Mouse (Mus musculus) hindbrain, postnatal 0 days (tissue): ENCODE measurements around the gene Gm20388. TPM values are rescaled to one million over a fixed set of nuclear protein-coding genes. Genes with fewer than 3 reads are reported as not detected.

Experiments
- ATAC-seq: fragments of 200-750 bp; cut with Nextera tagmentation; 2 replicates; pipeline ENCODE4 v1.8.0; 2017; ENCODE audit warnings: mild to moderate bottlenecking, moderate TSS enrichment, moderate library complexity
- DNase-seq: peaks from one replicate; pipeline ENCODE4 v3.0.0-alpha.2; 2015; ENCODE audit warnings: low spot score
- H3K27ac ChIP-seq: fragments of 300-500 bp; sonication (generic); 2 replicates; pipeline ENCODE4 v1.5.1; 2014; ENCODE audit warnings: mild to moderate bottlenecking
- H3K27me3 ChIP-seq: fragments of 300-500 bp; sonication (generic); 2 replicates; pipeline ENCODE4 v1.6.1; 2014; ENCODE audit warnings: low read length, mixed read lengths; ENCODE audit not compliant: insufficient read depth
- H3K36me3 ChIP-seq: fragments of 300-500 bp; sonication (generic); 2 replicates; pipeline ENCODE4 v1.6.1; 2014; ENCODE audit warnings: low read length, mixed read lengths; ENCODE audit not compliant: insufficient read depth
- H3K4me1 ChIP-seq: fragments of 300-500 bp; sonication (generic); 2 replicates; pipeline ENCODE4 v1.6.1; 2014; ENCODE audit warnings: antibody characterized with exemption, low read length, mixed read lengths; ENCODE audit not compliant: insufficient read depth
- H3K4me2 ChIP-seq: fragments of 300-500 bp; sonication (generic); 2 replicates; pipeline ENCODE4 v1.6.1; 2014; ENCODE audit warnings: low read depth, mild to moderate bottlenecking, low read length, moderate library complexity, mixed read lengths
- H3K4me3 ChIP-seq: fragments of 300-500 bp; sonication (generic); 2 replicates; pipeline ENCODE4 v1.5.1; 2014; ENCODE audit warnings: low read length
- H3K9ac ChIP-seq: fragments of 300-500 bp; sonication (generic); replicated peaks from 2 replicates; pipeline ENCODE4 v1.6.1; 2014; ENCODE audit warnings: mild to moderate bottlenecking, low read length, moderate library complexity, mixed read lengths
- H3K9me3 ChIP-seq: fragments of 300-500 bp; sonication (generic); 2 replicates; pipeline ENCODE4 v1.6.1; 2016; ENCODE audit warnings: low read length, mixed read lengths
- CTCF ChIP-seq: IDR thresholded peaks from 2 replicates; pipeline ENCODE4 v1.5.1; 2016; ENCODE audit warnings: antibody characterized with exemption, control low read depth, low read depth
- WGBS: fragments of 180-500 bp; shearing (Covaris S2); extraction: QIAGEN DNeasy Blood & Tissue Kit; methylation state at CpG from one replicate; pipeline ENCODE4 v1.1.7; 2014; 5-methylcytosine and 5-hydroxymethylcytosine counted together
- polyA plus RNA-seq: library from polyadenylated mRNA; unstranded; fragments of >200 nt; fragmentation: Nextera tagmentation; extraction: Ambion mirVana; gene quantifications from 2 replicates; pipeline ENCODE4 v1.2.1, GENCODE M21; 2015
- total RNA-seq: library from RNA; depleted of rRNA; stranded (reverse); fragments of >200 nt; gene quantifications from 2 replicates; pipeline ENCODE4 v1.2.3, GENCODE M21; 2014

Gene Gm20388
- total and polyA plus RNA-seq, 2 experiments from 2014 or later: 71.3 TPM; not detected in 1

DNA sequence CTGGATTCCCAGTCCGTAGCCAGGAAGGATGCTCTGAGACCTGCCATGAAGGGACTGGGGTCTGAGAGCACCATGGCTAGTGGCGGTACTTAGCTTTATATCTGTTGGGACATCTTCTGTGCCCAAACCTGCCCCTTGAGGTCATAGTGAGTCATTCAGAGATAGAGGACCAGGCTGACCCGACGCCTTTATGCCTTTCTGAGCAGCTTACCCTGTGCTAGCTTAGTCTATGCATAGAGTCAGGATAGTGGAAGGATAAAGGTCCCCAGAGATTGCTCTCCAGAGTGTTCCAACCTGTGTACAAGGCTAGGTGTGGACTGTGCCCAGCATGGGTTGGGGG, 582.2 kb downstream of the Gm20388 start:
- no peak for TF ChIP-seq CTCF
- no peaks in the 10 kb centered on the region for H3K36me3 ChIP-seq
- no peak for ATAC-seq

DNA sequence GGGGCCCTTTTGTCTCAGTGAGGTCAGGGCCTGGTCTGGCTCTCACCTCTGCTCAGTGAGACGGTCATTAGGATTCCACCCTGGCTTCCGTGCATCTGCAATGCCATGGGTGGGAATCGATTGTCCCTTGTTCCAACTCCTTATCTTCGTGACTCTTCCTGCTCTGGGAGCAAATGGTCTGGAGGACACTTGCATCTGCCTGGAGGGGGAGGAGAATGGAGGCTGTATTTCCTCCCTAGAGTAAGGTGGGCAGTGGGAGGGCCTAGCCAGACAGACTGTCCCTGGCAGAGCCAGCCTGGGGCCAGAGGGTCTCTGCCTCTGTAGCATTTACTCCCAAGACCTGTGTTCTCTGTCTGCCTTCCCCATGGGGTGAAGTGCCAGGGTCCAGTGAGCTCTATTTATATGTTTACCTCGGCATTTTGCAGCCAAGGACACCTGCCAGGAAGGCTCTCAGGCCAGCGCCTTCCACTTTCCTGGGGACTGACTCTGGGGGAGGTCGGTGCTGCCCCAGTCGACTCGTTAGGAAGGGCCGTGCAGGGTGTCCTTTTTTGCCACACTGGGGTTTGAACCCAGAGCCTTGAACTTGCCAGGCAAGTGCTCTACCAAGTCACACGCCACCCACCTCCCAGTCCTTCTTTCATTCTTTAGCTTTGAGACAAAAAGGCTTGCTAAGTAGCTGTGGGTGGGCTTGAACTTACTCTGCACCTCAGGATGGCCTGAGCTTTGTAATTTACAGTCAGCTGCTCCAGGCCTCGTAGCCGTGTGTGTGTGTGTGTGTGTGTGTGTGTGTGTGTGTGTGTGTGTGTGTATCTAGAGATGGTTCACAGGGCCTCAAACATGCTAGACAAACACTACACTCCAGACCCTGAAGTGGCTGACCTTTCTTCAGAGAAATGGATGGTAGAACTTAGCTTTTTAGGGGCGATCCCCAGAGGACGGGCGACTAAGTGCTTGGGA, 583.1 kb downstream of the Gm20388 start:
- DNase-seq: no peak
- H3K4me3 ChIP-seq: 0 out of 2 replicates have a peak overlapping the region, but pooled peaks have one; percentile 0
- H3K27ac ChIP-seq: no peak overlapping the region
- 57% methylated on average over 16 of the region's 16 CpGs for WGBS
- TF ChIP-seq CTCF: no peak
- H3K9me3 ChIP-seq: no peaks in the 10 kb centered on the region
- H3K9ac ChIP-seq: no peak overlapping the region
- H3K4me1 ChIP-seq: peaks cover 67% of the 10 kb centered on the region
- no peaks in the 10 kb centered on the region for H3K36me3 ChIP-seq
- ATAC-seq: no peak
- peak overlapping the region; percentile 97 for H3K4me2 ChIP-seq
- no peaks in the 10 kb centered on the region for H3K27me3 ChIP-seq

More for the DNA sequence above, 582.2 kb downstream of the Gm20388 start:
- DNase-seq: no peak
- Histone ChIP-seq H3K4me3 (peak overlapping the region; percentile 23; the same call in 1 of the 2 replicates), H3K27me3 (no peaks in the 10 kb centered on the region), H3K9me3 (no peaks in the 10 kb centered on the region), H3K4me2 (peak overlapping the region; percentile 97), H3K4me1 (peaks cover 58% of the 10 kb centered on the region), H3K27ac (no peak overlapping the region), H3K9ac (peak overlapping the region; percentile 33)
- WGBS: 63% methylated on average over 4 of the region's 4 CpGs

DNA sequence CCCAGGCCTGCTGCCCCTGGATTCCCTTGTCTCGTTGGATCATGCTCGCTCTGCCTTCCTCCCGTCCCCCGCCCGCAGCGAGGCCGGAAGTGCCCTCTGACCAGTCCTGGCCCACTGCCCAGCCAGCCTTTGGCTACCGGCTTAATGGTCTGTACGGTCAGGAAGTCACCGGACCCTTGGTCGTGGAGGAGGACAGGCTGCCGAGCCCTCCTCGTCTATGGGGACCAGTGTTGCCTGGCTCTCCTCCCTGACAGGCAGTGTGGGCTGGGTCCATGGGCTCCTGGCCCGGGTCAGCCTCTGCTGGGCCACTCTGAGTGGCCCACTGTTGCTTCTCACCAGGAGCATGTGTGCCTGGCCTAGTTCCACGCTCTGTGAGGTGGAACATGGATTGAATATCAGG, 584.3 kb downstream of the Gm20388 start:
- peaks cover 71% of the 10 kb centered on the region for H3K4me1 ChIP-seq
- H3K27ac ChIP-seq: peak overlapping the region; percentile 52
- WGBS: 27% methylated on average over 15 of the region's 15 CpGs
- H3K4me3 ChIP-seq: 0 out of 2 replicates have a peak overlapping the region, but pooled peaks have one; percentile 1
- no peaks in the 10 kb centered on the region for H3K27me3 ChIP-seq
- H3K36me3 ChIP-seq: no peaks in the 10 kb centered on the region
- DNase-seq (peak; percentile 73), ATAC-seq (peak; percentile 59)
- TF ChIP-seq CTCF: no peak
- peak overlapping the region; percentile 47 for H3K4me2 ChIP-seq
- H3K9me3 ChIP-seq: no peaks in the 10 kb centered on the region
- no peak overlapping the region; the same call in 1 of the 2 replicates for H3K9ac ChIP-seq

GRCm38 (mm10) chr8:120495461-120495860, 584.8 kb downstream of the Gm20388 start:
- Histone ChIP-seq H3K9me3 (no peaks in the 10 kb centered on the region), H3K27ac (0 out of 2 replicates have a peak overlapping the region, but pooled peaks have one; percentile 52), H3K4me3 (no peak overlapping the region), H3K9ac (no peak overlapping the region), H3K4me1 (peaks cover 67% of the 10 kb centered on the region), H3K4me2 (no peak overlapping the region), H3K36me3 (no peaks in the 10 kb centered on the region), H3K27me3 (no peaks in the 10 kb centered on the region)
- no peak for DNase-seq
- TF ChIP-seq CTCF: no peak
- no peak for ATAC-seq
- 67% methylated on average over 5 of the region's 5 CpGs for WGBS

- H3K4me1 ChIP-seq: peaks cover 57% of the 10 kb centered on the region
Observed at GRCm38 (mm10) chr8:120496478-120496877, 585.8 kb downstream of the Gm20388 start.

GRCm38 (mm10) chr8:120497503-120497946, 586.9 kb downstream of the Gm20388 start:
- ATAC-seq: no peak
- TF ChIP-seq CTCF: no peak

More at GRCm38 (mm10) chr8:120496478-120496877, 585.8 kb downstream of the Gm20388 start:
- 95% methylated on average over 15 of the region's 15 CpGs for WGBS
- Histone ChIP-seq H3K4me2 (no peak overlapping the region), H3K9me3 (no peaks in the 10 kb centered on the region), H3K27ac (no peak overlapping the region), H3K36me3 (no peaks in the 10 kb centered on the region), H3K9ac (no peak overlapping the region), H3K4me3 (no peak overlapping the region), H3K27me3 (no peaks in the 10 kb centered on the region)
- TF ChIP-seq CTCF: no peak
- DNase-seq (no peak), ATAC-seq (no peak)

More at GRCm38 (mm10) chr8:120497503-120497946, 586.9 kb downstream of the Gm20388 start:
- Histone ChIP-seq H3K4me2 (0 out of 2 replicates have a peak overlapping the region, but pooled peaks have one; percentile 23), H3K27me3 (no peaks in the 10 kb centered on the region), H3K4me1 (peaks cover 50% of the 10 kb centered on the region), H3K9me3 (no peaks in the 10 kb centered on the region), H3K9ac (peak overlapping the region; percentile 21), H3K4me3 (no peak overlapping the region), H3K27ac (no peak overlapping the region), H3K36me3 (no peaks in the 10 kb centered on the region)
- peak; percentile 54 for DNase-seq
- WGBS: 25% methylated on average over 11 of the region's 11 CpGs
